Mouse (Mus musculus): ENCODE results near the gene Atp8a2.

DNA sequence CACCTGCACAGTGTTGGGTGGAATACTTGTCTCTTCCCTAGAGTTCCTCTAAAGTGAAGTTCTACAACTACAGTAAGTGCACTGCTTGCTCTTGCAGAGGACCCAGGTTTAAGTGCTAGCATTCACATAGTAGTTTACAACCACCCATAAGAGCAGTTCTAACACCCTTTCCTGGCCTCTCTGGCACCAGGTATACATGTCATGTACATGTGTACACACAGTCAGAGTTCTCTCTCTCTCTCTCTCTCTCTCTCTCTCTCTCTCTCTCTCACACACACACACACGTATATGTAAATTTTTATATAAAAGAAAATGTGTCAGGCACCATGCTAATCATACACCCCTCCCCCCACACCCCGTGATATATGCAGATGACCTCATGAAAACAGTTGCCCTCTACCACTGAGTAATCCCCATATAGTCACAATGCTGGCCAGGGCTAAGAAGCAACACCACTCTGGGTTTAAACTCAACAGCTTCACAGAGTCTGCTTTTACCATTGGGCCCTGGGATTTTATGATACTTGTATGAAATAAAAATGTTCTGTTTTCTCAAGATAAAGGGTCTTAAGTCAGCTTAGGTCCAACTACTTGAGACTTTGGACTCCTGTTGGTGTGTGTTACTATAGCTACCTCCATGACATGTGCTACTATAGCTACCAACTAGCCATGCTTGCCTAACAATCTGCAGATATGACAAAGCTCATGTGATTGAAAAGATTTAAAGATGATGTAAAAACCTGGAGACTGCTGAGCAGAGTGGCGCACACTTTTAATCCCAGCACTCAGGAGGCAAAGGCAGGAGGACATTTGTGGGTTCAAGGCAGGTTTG is 487.3 kb downstream of the Atp8a2 start:
- TF ChIP-seq CTCF (IDR thresholded peaks at IDR 0.05; ENCODE audit: low read depth): no peak
- no peak for TF ChIP-seq EP300 (IDR thresholded peaks at IDR 0.05; ENCODE audit: low read depth)

All from heart, postnatal 0 days (tissue).